Mouse (Mus musculus) thymus, adult 2 months (tissue): ENCODE measurements around the gene Phc2. TPM values are rescaled to one million over a fixed set of nuclear protein-coding genes. Genes with fewer than 3 reads are reported as not detected.
A peak's percentile ranks its signal among the peaks of the same experiment; 100 is the strongest.

Source experiments
- DNase-seq: peaks from one replicate; pipeline ENCODE4 v3.0.0; 2021
- H3K27ac ChIP-seq: fragments of 200-500 bp; 2 replicates; pipeline ENCODE4 v1.5.1; 2012; ENCODE audit warnings: low read length, control low read depth; ENCODE audit not compliant: control insufficient read depth, insufficient read depth
- H3K27me3 ChIP-seq: fragments of 200-500 bp; 2 replicates; pipeline ENCODE4 v1.6.1; 2012; ENCODE audit warnings: mild to moderate bottlenecking, low read length, moderate library complexity, mixed read lengths; ENCODE audit not compliant: control insufficient read depth, insufficient read depth
- H3K36me3 ChIP-seq: fragments of 200-500 bp; 2 replicates; pipeline ENCODE4 v1.6.1; 2012; ENCODE audit warnings: mild to moderate bottlenecking, low read length, moderate library complexity; ENCODE audit not compliant: control insufficient read depth, insufficient read depth
- H3K4me1 ChIP-seq: fragments of 200-500 bp; replicated peaks from 2 replicates; pipeline ENCODE4 v1.6.1; 2012; ENCODE audit warnings: low read length; ENCODE audit not compliant: control insufficient read depth, insufficient read depth
- H3K4me3 ChIP-seq: fragments of 200-500 bp; 2 replicates; pipeline ENCODE4 v1.5.1; 2012; ENCODE audit warnings: mild to moderate bottlenecking, low read length, control low read depth, moderate library complexity; ENCODE audit not compliant: control insufficient read depth, insufficient read depth
- CTCF ChIP-seq: fragments of 200-500 bp; IDR thresholded peaks from 2 replicates; pipeline ENCODE4 v1.5.1; 2012; ENCODE audit warnings: mild to moderate bottlenecking, control low read depth, low read length, moderate library complexity, borderline replicate concordance; ENCODE audit not compliant: control insufficient read depth, poor library complexity, insufficient read depth; ENCODE audit errors: extremely low read depth
- POLR2A ChIP-seq: fragments of 200-500 bp; IDR thresholded peaks from 2 replicates; pipeline ENCODE4 v1.6.1; 2012; ENCODE audit warnings: mild to moderate bottlenecking, low read length, control low read depth, moderate library complexity; ENCODE audit not compliant: control insufficient read depth, poor library complexity, insufficient read depth; ENCODE audit errors: extremely low read depth
- WGBS: fragments of 180-500 bp; shearing (Covaris S2); methylation state at CpG from one replicate; pipeline ENCODE4 v1.1.7; 2018; 5-methylcytosine and 5-hydroxymethylcytosine counted together
- polyA plus RNA-seq: library from polyadenylated mRNA; depleted of rRNA; stranded (reverse); fragments of >200 nt; gene quantifications from 2 replicates; pipeline ENCODE4 v1.2.3, GENCODE M21; 2012

The Phc2 gene
- polyA plus RNA-seq, 1 experiment, result 139 TPM

DNA sequence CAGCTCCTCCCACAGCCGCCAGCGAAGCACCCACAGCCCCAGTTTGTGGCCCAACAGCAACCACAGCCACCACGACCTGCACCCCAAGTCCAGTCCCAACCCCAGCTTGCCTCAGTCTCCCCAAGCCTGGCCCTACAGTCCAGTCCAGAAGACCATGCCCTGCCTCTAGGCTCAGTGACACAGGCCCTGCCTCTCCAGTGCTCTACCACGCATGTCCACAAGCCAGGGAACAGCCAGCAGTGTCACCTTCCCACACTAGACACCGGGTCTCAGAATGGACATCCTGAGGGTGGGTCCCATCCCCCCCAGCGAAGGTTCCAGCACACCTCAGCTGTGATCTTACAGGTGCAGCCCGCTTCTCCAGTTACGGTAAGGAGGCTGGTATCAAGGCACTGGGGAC is 68.4 kb downstream of the Phc2 start:
- WGBS, result 77% methylated on average over 8 of the region's 8 CpGs
- no peaks in the 10 kb centered on the region for H3K36me3 ChIP-seq
- peaks cover 2% of the 10 kb centered on the region for H3K4me1 ChIP-seq
- no peak overlapping the region for H3K27ac ChIP-seq
- no peaks in the 10 kb centered on the region for H3K27me3 ChIP-seq
- TF ChIP-seq POLR2A (no peak), CTCF (no peak)
- DNase-seq, result no peak
- H3K4me3 ChIP-seq, result no peak overlapping the region

- peaks cover 2% of the 10 kb centered on the region for H3K4me1 ChIP-seq
- TF ChIP-seq POLR2A, result no peak
- TF ChIP-seq CTCF, result no peak
- 96% methylated on average over 13 of the region's 13 CpGs for WGBS
- H3K27ac ChIP-seq, result no peak overlapping the region
- H3K4me3 ChIP-seq, result no peak overlapping the region
- DNase-seq, result no peak
- H3K36me3 ChIP-seq, result no peaks in the 10 kb centered on the region
- no peaks in the 10 kb centered on the region for H3K27me3 ChIP-seq
These were observed 68.9 kb downstream of the Phc2 start for GRCm38 (mm10) chr4:128723431-128723830.

DNA sequence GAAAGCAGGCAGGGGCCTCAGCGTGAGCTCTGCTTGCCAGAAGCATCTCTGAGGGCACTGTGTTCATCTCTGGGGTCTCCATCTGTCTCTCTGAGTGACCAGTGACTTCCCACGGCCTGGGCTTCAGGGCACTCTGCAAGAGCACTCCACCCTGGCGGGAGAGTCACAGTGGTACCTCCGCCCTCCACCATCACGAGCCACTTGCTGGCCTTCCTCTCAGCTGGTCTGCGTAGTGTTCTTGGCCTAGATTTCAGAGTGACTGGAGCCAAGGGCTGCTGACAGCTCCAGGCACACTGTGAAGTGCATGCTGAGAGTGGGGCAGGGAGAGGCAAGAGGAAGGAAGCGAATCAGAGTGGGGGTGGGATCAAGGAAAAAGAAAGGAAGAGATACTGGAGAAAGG is 69.6 kb downstream of the Phc2 start:
- no peak for DNase-seq
- Histone ChIP-seq H3K4me3 (no peak overlapping the region), H3K27me3 (no peaks in the 10 kb centered on the region), H3K36me3 (no peaks in the 10 kb centered on the region), H3K4me1 (peaks cover 5% of the 10 kb centered on the region), H3K27ac (no peak overlapping the region)
- 91% methylated on average over 7 of the region's 7 CpGs for WGBS
- TF ChIP-seq CTCF, result no peak
- TF ChIP-seq POLR2A, result no peak

- Histone ChIP-seq H3K27ac (peak overlapping the region; percentile 23), H3K27me3 (no peaks in the 10 kb centered on the region), H3K36me3 (no peaks in the 10 kb centered on the region), H3K4me1 (peaks cover 18% of the 10 kb centered on the region), H3K4me3 (peak overlapping the region; percentile 97)
- peak; percentile 90 for DNase-seq
- 9% methylated on average over 57 of the region's 68 CpGs for WGBS
- TF ChIP-seq POLR2A (peak; percentile 95; the same call in 1 of the 2 replicates), CTCF (no peak)
These were observed 72.7 kb downstream of the Phc2 start for GRCm38 (mm10) chr4:128727019-128727720.

- TF ChIP-seq POLR2A (no peak), CTCF (no peak)
- Histone ChIP-seq H3K4me3 (peak overlapping the region; percentile 97), H3K27ac (peak overlapping the region; percentile 0; the same call in 1 of the 2 replicates), H3K36me3 (no peaks in the 10 kb centered on the region), H3K4me1 (peaks cover 20% of the 10 kb centered on the region), H3K27me3 (no peaks in the 10 kb centered on the region)
- peak; percentile 37 for DNase-seq
- 4% methylated on average over 59 of the region's 65 CpGs for WGBS
These were observed 73.4 kb downstream of the Phc2 start for GRCm38 (mm10) chr4:128727721-128728430.

- 1% methylated on average over 5 of the region's 5 CpGs for WGBS
- H3K4me1 ChIP-seq, result peaks cover 24% of the 10 kb centered on the region
- no peak for DNase-seq
- H3K27me3 ChIP-seq, result no peaks in the 10 kb centered on the region
- no peaks in the 10 kb centered on the region for H3K36me3 ChIP-seq
- TF ChIP-seq CTCF (no peak), POLR2A (no peak)
- no peak overlapping the region for H3K27ac ChIP-seq
- peak overlapping the region; percentile 97 for H3K4me3 ChIP-seq
These were observed 73.9 kb downstream of the Phc2 start for GRCm38 (mm10) chr4:128728431-128728851.
